7 mouse cellular contexts compared by ENCODE assay signal in genomic region chr9:48733817-48734544, GRCm38 (mm10).
DNase-seq lines count a peak whose midpoint lies in the region; ATAC-seq and TF ChIP-seq lines count a peak whose summit lies in the region.

No protein-coding gene starts in this region.

- H3K4me3 ChIP-seq in liver, adult 2 months (ENCODE audit: insufficient read depth, low read depth, low read length) = no peak overlapping the region
- H3K4me3 ChIP-seq in liver, embryonic 11.5 days (ENCODE audit: low read depth, low read length) = no peak overlapping the region
- H3K4me3 ChIP-seq in heart, embryonic 15.5 days = no peak overlapping the region

- peak overlapping the region; percentile 98 for H3K27ac ChIP-seq in liver, adult 2 months (replicated peaks; ENCODE audit: insufficient read depth, low read depth, low read length)
- no peak overlapping the region for H3K27ac ChIP-seq in liver, embryonic 11.5 days (ENCODE audit: low read depth, low read length)
- peak overlapping the region; percentile 67 for H3K27ac ChIP-seq in heart, embryonic 15.5 days

- peaks cover 16% of the 10 kb centered on the region; the same call in 1 of the 2 replicates for H3K79me2 ChIP-seq in liver, adult 2 months (ENCODE audit: control insufficient read depth, insufficient read depth, low read length)

- TF ChIP-seq CTCF in liver, adult 2 months (IDR thresholded peaks at IDR 0.05; ENCODE audit: low read depth, low read length) = no peak

- no peaks in the 10 kb centered on the region for H3K27me3 ChIP-seq in liver, adult 2 months (ENCODE audit: control insufficient read depth, insufficient read depth, low read length)
- H3K27me3 ChIP-seq in liver, embryonic 11.5 days (replicated peaks; ENCODE audit: control insufficient read depth, insufficient read depth, low read length) = no peaks in the 10 kb centered on the region
- H3K27me3 ChIP-seq in heart, embryonic 15.5 days = no peaks in the 10 kb centered on the region

- H3K9ac ChIP-seq in liver, adult 2 months (ENCODE audit: low read depth, low read length) = peak overlapping the region; percentile 24; the same call in 1 of the 2 replicates
- no peak overlapping the region for H3K9ac ChIP-seq in liver, embryonic 11.5 days (ENCODE audit: low read depth, low read length)
- no peak overlapping the region for H3K9ac ChIP-seq in heart, embryonic 15.5 days

- DNase-seq in liver, adult 2 months (ENCODE audit: extremely low read depth, low read depth, low spot score) = peak; percentile 64
- DNase-seq in liver, embryonic 11.5 days (ENCODE audit: low spot score) = no peak
- peak; percentile 18 to 34 for DNase-seq in cerebellum, postnatal 25 days
- DNase-seq in left cerebral cortex, adult 18-20 months (ENCODE audit: low spot score in 2 of 2) = peak; percentile 63 to 73
- peak; percentile 72 for DNase-seq in retina, postnatal 1 day
- no peak for DNase-seq in thymus, postnatal 0 days (ENCODE audit: low spot score)

- no peaks in the 10 kb centered on the region for H3K36me3 ChIP-seq in liver, adult 2 months (ENCODE audit: control insufficient read depth, insufficient read depth, low read length)
- no peaks in the 10 kb centered on the region for H3K36me3 ChIP-seq in liver, embryonic 11.5 days (ENCODE audit: control insufficient read depth, insufficient read depth, low read length)
- no peaks in the 10 kb centered on the region for H3K36me3 ChIP-seq in heart, embryonic 15.5 days

- H3K4me1 ChIP-seq in liver, adult 2 months (ENCODE audit: control insufficient read depth, insufficient read depth, low read length) = peaks cover 56% of the 10 kb centered on the region
- no peaks in the 10 kb centered on the region for H3K4me1 ChIP-seq in liver, embryonic 11.5 days (replicated peaks; ENCODE audit: control insufficient read depth, insufficient read depth, low read length)
- H3K4me1 ChIP-seq in heart, embryonic 15.5 days (replicated peaks) = peaks cover 68% of the 10 kb centered on the region

- H3K4me2 ChIP-seq in liver, embryonic 11.5 days = no peak overlapping the region
- peak overlapping the region; percentile 6; the same call in 1 of the 2 replicates for H3K4me2 ChIP-seq in heart, embryonic 15.5 days

- H3K9me3 ChIP-seq in liver, embryonic 11.5 days (ENCODE audit: control insufficient read depth, low read length) = no peaks in the 10 kb centered on the region
- no peaks in the 10 kb centered on the region for H3K9me3 ChIP-seq in heart, embryonic 15.5 days (replicated peaks)

- no peak for TF ChIP-seq POLR2A in liver, adult 2 months (IDR thresholded peaks at IDR 0.05; ENCODE audit: extremely low read depth, insufficient read depth, low read length)

- 29% methylated on average over 13 of the region's 13 CpGs for WGBS in liver, adult 2 months
- WGBS in liver, embryonic 11.5 days = 73% methylated on average over 13 of the region's 13 CpGs
- WGBS in heart, embryonic 15.5 days = 45% methylated on average over 13 of the region's 13 CpGs

- no peak for ATAC-seq in liver, embryonic 11.5 days (replicated peaks; ENCODE audit: low FRiP score)
- no peak for ATAC-seq in heart, embryonic 15.5 days (replicated peaks; ENCODE audit: insufficient number of reproducible peaks, insufficient read depth, low FRiP score, low read depth)

Comparison
In these comparisons a context has a peak if more than half of its experiments do, and no peak if none do; other contexts are left out.
1. DNase-seq: peak in liver, adult 2 months (single experiment), cerebellum, postnatal 25 days (2 of 2), left cerebral cortex, adult 18-20 months (2 of 2) and retina, postnatal 1 day (single experiment); none in liver, embryonic 11.5 days (single experiment) and thymus, postnatal 0 days (single experiment).